Mouse (Mus musculus): ENCODE measurements around the gene Tut7.
"Not testable (repeated sequence)": the region's sequence is repeated elsewhere in the genome, so short reads cannot be mapped to it uniquely, and the experiment has no call there.

Gene Tut7

DNA sequence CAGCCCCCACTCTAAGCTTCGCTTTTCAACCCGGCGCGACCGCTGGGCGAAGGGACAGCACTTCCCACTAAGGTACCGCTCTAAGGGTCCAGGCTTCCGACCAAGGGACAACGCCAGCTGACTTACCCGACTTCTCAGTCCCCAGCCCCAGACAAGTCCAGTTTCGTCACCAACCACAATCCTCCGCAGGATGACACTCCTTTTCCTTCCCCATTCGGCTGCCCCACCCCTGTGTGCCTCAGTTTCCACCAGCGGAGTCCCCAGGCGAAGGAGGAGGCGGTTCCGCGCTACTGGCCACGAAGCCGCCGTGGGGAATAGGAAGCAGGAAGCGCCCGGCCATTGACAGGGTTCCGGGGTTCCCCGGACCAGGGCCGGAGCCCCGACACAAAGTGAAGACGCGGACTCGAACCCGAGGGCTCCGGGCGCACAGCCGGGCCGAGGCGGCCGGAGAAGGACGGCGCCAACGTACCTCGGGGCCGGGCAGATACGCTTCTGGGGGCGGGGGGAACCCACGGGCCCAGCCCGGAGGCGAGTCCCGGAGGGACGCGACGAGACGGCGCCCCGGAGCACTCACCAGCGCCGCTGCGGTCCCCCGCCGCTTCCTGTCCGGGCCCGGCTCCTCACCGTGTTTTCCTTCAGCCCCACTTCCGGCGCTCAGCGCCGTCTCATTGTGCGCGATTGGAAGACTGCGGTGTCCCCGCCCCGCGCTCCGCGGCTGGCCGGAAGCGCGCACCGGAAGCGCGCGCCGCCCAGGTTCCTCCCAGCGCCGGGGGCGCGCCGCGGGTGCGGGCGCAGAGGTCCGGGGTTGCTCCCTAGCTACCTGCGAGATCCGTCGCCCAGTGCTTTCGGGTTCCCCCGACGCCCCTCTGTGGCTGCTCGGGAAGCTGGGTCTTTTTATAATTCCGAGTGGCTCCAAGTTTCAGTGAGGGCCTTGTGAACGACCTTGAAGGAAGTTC lies at the start of gene Tut7:
Tut7 (minus strand) TSS at position 641 of the 956 bp plus-strand sequence.
- DNase-seq = peak; percentile 95 to 96

DNA sequence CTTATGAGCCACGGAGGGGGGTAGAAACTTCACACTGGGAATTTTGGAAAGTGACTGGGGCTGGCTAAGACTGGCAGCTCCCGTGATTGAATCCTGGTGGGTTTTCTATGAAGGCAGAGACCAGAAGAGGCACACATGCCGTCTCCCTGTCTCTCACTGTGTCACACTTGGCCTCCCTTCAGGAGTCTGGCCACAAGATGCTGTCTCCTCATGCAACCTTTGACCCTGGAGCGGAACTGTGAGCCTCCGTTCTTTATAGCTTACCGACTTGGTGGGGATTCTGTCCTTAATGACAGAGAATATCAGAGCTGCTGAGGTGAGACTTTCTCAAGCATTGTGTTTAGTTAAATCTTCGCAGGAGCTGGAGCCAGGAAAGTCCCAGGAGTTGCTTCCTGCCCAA lies 49.5 kb upstream of the Tut7 start:
- DNase-seq = no peak

DNA sequence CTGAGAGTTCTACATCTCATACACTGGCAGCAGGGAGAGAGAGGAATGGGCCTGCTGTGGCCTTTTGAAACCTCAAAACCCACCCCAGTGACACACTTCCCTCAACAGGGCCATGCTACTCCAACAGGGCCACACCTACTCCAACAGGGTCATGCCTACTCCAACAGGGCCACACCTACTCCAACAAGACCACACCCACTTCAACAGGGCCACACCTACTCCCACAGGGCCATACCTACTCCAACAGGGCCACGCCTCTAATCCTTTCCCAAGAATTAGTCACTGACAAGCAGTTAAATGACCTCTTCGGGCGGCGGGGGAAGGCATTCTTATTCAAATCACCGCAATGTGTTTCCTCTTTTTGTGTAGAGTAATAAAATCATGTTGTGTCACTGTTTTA lies 47.1 kb upstream of the Tut7 start:
- DNase-seq = no peak

DNA sequence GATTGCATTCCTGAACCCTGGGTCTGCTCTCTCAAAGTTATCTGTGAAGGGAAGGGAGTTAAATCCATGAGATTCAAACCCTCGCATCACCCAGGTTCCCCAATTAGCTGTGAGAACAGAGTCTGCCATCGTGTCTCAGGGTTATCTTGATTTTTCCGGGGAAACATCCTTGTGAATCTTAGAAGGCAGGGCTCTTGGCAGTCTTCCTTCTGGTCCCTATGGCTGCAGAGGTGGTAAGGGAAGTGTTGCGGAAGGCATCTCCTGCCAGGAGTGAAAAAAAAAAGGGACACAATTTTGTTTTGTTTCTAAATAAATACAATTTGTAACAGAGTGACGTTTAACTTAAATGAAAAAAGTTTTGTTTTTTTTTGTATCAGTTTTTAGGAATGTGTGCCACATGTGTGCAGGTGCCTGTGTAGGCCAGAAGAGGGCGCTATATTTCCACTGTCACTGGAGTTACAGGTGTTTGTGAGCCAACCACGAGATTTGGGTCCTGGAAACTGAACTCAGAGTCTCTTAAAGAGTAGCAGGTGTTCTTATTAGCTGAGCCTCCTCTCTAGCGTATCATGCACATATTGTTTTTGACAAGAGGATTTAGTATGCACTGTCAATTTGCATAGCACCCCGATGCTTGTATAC lies 45.2 kb upstream of the Tut7 start:
- DNase-seq = no peak

DNA sequence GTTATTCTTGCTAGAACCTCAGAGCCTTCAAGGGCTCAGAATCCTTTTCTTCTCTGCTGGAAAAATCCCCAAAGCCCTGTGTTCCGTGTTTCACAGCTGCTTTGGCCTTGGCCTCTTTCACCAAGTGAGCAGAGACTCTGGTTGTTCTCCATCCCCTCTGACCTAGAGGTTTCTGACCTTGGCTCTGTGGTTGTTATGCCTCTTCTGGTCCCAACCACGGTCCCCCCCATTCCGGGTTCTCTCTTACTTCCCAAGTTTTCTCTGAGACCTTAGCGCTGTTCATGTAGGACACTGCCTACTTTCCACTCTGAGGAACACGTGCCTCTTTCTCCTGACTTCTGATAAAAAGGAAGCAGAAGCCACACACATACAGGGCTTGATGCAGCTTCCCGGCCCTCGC lies 44.2 kb upstream of the Tut7 start:
- no peak for DNase-seq

DNA sequence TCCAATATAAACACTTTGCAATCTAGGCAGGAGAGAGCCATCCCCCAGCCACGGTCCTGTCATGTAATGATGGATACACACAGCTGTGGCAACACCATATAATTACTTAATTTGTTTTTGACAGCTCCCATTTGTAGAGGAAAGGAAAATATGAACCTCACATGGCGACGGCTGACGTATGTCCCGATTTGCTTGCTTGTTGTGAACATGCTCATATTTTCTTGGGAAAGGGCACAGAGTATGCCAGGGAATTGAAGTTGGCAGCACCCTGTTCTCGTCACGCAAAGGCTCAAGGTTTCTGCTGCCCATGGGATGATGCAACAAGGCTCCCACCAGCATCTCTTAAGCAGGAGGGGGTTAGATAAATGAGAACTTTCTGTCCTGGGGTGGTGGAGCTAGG lies 36.6 kb upstream of the Tut7 start:
- DNase-seq = no peak

DNA sequence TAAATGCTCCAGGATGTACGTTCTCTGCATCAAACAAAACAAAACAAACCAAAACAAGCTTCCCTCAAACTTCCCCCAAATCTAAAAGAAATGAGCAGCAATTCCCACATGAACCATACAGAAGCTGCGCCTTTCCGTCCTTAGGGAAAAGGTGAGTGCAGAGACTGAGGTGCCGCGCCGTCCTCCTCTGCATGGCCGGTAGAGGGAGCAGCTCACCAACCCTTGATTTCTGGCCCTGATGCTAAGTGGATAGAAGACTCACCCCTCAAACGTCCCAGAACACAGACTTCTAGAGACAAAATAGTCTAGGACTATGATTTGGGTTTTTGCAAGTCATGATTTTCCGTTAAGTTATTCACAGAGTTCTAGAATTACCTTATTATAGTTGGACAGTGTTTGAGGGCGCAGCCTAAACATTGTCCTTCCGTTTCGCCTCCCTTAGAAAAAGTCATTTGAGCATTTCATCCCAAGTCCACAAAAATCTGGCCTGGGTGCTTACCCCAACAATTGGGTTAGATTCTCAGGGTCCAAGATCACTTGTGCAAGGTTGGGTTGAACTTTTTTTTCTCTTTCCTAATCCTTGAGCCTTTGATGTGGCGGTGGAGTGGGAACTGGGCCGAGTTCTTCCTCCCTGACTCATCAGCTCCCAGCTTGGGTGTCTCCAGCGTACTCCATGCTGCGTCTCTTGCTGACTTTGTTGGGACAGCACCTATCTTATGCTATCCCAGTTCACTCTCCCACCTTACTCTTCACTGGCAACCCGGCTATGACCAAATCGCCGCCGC lies 33.5 kb upstream of the Tut7 start:
- peak; percentile 39 to 64 for DNase-seq

DNA sequence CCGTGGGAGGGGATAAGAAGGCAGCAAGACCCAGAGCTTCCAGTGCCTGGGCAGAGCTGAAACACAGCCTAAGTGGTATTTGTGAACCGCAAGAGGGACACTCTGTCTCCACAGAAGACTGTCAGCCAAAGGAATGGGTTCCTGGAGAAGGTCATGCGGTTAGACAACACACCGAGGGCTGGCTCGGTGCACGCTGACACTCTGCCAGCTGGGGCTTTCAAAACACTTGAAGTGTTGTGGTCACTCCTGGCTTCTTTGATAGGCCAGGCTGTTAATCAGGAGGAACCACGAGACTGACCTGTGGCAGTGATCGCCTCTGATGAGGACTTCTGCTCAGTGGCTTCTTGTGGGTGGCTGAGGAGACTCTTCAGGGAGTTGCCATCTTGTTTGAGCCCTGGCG lies 30.5 kb upstream of the Tut7 start:
- DNase-seq = no peak

DNA sequence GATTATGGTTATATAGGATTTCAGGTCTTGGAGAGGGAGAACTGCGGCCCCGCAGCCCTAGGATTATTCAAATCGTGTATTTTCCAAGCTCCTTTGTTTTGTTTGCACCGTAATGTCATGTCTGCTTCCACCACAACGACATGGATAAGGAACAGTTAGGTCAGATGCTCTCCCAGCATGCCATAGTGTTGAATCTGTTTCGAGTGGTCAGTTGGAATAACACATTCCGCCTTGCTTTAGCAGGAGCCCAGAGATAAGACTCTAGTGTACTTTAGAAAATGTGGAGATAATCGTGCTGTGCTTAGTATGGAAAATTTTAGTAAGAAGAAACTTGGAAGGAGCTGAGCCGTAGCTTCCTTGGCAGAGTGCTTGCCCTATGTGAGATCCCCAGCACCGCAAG lies 27.4 kb upstream of the Tut7 start:
- DNase-seq = no peak

DNA sequence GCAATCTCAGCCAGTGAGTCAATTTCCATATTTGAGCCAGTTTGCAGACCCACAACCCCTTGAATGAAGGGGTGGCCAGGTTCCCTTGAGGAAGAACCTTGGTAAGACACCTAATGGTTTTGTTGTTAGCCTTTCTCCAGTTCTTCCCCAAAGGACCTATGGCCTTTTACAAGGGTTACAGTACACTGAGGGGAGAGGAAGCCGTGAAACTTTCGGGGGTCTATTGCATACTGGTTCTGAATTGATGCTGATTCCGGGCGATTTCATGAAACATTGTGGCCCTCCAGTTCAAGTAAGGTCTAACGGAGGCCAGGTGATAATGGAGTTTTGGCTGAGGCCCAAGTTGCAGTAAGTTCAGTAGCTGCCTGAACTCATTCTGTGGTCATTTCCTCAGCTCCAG lies 21.7 kb upstream of the Tut7 start:
- no peak for DNase-seq

DNA sequence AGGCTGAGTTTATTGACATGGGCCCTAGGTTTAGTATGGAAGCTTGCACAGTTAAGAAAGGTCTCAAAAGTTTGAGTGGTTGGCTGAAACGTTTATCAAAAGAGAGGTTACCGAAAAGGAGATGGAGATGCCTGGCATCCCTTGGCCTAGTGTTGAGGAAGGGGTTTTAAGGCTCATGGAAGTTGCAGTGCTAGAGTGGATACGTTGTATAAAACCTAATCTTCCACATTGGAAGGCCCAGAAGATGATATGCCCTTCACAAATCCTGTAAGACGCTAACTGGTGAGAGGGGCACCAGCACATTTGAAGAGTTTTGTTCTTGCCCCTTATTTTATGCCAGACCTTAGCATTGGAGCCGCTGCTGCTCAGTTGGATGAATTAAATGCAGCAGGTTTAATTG lies 21.0 kb upstream of the Tut7 start:
- no peak for DNase-seq

DNA sequence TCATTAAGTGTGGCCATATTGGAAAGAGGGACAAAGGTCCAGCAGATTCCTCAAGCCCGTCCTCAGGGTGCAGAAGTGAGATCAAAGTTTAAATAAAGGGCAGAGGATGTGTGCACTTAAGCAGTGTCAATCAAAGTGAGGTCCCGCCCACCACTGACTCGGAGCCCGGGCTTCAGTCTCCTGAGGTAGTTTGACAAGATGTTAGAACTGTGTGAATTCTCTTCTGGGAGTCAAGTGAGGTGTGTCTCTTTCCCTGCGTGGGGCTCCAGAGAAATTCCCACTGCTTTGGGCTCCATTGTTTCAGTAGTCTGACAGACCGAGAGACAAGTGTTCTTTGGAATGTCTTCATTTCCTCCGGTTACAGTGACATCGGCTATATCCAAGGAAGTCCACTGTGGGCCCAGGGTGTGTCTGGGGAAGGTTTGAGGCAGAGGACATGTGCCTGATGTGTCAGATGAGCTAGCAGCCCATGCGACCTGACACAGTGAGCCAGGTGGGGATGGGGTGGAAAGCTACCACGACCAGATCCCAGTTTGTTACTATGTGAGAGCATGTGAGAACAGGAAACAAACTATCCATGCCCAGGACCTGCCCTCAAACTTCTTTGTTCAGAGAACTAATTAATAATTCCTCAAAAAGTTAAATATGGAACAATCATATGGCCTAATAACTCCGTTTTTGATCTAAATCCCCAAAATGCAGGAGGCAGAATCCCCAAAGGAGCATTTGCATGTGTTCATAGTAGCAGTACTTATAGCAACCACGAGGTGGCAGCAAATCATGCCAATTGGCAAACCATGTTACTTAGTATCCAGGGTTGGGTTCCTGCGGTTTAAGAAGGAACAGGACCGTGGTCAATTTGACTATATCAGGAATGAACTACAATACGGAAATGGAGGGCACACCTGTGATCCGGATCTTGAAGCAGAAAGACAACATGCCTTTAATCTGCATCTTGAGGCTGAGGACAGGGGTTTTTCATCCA lies 19.6 kb upstream of the Tut7 start:
- DNase-seq = peak; percentile 68 to 87

DNA sequence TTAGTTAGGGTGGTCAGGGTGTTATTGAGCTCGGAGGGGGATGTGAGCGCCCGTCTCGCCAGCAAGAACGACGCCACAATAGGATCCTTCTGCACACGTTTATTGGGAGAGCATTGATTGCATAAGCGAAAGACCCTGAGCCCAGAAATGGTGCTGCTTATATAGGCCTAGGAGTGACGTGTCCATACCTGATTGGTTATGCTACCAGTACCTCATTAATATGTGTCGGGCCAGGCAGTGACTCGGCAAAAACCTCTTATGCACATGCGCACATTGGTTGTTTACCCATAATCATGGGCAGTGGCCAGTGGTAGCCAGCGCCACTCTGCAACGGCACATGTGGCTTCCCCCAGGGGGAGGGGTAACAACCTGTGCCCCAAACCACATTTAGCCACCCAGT lies 18.8 kb upstream of the Tut7 start:
- DNase-seq = not testable (repeated sequence)

DNA sequence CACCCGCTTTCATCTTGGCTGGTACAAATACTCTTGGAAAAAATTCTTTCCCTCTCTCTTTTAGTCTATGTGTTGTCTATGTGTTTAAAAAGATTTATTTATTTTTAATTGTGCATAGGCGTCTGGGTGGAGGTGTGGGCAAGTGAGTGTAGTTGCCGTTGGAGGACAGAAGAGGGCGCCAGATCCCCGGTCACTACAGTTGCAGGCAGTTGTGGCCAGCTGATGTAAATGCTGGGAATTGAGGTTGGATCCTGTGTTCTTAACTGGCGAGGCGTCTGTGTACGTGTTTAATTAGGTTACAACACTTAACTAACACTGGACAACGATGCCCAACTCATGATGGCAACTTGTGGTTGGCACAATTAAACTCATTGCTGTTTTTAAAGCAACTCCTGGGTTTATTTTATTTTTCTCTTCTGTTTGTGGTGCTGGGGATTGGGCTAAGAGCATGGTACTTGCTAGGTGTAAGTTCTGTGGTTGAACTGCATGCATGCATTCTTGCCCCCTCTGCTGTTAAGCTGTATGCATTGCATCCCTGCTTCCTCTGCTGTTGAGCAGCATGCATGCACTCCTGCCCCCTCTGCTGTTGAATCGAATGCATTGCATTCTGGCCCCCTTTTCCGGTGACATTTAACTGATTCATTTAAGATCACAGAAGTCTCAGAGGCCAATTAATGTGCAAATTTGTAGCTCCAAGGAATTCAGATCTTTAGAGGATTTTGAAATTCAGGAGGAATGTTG lies 17.7 kb upstream of the Tut7 start:
- DNase-seq = peak; percentile 66 to 85

DNA sequence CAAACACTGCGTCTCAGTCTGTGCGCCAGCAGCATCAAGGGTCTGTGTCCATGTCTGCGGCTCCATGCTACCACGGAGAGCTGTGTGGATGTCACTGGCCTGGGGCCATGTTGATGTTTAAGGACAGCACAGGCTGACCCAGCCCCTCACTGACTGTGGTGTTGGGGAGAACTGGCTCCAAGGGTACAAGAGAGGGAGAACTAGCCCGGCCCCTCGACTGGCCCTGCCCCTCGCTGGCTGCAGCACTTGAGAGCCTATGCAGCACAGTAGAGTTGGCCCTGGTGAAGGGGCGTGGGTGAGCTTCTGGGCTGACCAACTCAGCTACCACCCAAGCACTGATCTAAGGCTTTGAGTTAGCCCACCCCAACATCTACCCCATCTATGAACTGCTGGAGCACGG lies 16.4 kb upstream of the Tut7 start:
- DNase-seq = no peak

DNA sequence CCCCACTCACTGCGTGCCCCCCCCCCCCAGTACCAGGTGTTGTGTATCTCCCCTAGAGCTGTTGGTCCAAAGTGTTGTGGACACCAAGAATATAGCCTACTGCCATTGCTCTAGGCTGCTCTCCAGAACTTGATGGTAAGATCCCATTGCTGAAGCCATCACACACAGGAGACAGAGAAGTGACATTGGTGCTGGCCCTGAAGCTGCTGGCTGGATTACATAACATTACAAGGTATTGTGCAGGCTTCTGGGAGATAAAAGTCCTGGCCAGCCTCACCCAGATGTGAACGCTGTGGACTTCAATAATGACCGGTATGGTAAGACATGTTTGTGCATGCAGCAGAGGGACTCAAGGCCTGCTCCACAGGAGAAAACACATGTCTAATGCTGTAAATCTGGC lies 15.5 kb upstream of the Tut7 start:
- no peak for DNase-seq

DNA sequence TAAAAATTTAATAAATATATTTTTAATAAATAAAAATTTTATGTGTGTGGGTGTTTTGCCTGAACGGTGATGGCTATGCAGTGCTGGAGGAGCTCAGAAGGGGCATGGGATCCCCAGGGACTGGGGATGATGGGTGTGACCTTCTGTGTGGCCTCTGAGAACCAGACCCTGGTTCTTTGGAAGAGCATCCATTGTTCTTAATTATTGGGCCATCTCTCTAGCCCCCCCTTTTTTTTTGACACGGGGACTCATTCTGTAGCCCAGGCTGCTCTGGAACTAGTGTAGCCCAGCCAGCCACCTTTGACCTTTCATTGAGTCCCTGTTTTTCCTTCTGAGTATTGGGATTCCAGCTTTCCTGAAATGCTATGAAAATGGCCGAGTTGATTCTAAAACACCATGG lies 13.9 kb upstream of the Tut7 start:
- no peak for DNase-seq

DNA sequence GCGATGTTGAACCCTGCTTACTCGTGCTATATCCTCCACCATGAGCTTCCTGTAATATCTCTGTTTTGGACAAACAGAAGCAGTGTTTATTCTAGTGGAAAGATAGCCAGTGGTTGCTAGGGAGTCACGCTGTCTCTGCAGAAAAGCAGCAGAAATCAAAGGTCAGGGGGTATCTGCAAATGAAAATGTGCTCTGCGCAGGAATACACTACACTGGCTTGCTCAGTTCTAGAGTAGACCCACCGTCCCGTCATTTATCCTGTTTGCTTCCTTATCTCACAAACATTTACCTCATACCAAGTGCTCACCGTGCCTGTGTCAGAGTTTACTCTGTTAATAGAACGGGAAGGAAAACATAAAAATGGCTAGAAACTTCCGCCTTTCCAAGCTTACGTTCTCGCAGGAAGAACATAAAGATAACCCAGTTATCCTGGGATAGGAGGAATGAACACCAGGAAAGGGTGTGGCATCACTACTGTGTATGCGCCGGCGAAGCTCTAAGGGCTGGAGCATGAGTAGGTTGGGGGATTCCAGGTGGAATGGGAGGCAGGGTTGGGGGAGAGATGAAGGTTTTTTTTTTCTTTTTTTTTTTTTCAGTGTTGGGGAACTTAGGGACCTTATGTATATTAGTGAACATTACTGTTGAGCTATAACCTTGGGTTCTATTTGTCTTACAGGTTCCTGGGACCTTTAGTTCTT lies 13.3 kb upstream of the Tut7 start:
- DNase-seq = no peak

DNA sequence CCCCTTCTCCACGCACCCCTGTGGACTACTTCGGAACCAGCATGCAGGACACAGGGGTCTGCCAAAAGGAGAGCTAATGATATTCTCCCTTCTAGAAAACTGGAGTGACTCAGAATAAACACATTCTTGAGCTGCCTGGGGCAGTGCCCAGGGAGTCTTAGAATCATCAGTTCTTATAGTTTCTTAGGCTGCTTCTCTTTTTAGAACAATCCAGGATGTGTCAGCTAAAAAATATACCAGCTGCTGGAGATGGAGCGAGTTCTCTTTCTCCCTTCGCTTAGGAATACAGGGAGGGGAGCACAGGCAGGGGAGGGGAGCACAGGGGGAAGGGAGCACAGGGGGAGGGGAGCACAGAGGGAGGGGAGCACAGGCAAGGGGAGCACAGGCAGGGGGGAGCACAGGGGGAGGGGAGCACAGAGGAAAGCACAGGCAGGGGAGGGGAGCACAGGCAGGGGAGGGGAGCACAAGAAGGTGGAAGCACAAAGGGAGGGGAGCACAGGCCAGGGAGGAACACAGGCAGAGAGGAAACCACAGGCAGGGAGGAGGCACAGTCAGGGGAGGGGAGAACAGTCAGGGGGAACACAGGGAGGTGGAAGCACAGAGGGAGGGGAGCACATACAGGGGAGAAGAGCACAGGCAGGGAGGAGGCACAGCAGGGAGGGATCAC lies 12.0 kb upstream of the Tut7 start:
- DNase-seq = no peak

DNA sequence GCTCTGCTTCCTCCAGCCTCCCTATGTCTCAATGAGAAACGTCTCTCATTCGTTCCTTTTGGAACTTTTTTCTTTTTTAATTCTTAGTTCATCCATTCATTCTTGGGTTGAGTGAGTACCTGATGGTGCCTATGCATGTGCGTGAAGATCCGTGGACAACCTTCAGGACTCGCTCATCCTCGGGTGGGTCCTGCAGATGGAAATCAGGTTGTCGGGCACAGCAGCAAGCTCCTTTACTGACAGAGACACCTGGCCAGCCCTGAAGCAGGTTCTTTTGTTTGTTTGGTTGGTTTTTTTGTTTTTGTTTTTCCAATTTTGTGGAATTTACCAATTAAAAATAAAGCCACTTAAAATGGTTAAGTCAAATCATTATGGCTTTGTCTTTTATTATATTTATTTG lies 9.9 kb upstream of the Tut7 start:
- DNase-seq = no peak
